Mouse (Mus musculus): ENCODE measurements around the gene Peak1. TPM values are rescaled to one million over a fixed set of nuclear protein-coding genes. Genes with fewer than 3 reads are reported as not detected.
"Not testable (repeated sequence)": the region's sequence is repeated elsewhere in the genome, so short reads cannot be mapped to it uniquely, and the experiment has no call there.

Gene Peak1
- polyA plus RNA-seq, 1 experiment: 12.2 TPM

DNA sequence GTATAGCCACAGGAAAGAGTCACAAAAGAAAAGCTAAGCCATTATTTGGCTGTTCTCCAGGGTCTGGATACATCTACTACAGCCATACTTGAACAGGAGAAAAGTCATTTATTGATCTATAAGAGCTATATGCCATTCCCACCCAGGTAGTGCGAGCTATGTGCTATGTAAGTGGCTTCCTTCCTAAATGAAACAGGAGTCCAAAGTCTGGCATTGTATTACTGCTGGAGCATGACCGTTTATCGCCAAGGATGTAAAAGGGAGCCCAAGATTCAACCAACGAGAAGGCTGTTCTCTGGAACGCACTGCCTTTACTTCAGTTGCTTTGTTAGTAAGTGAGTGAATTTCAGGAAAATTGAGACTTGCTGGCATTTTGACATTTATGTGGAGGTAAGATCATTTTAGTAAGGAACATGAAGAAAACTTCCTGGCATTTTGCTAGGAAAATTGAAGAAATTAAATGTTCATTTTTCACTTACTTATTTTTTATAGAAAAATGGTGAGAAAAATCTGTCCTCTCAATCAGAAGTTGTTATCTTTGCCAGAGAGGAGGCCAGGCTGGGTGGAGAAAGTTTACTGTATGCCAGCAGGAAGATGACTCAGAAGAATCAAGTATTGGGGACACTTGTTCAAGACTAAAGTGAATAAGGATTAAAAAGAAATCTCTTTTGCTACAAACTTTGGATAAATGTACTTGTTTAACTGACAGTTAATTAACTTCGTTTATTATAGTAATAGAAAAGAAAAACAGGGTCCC, 162.0 kb downstream of the Peak1 start:
- DNase-seq (ENCODE audit: low read depth): no peak

DNA sequence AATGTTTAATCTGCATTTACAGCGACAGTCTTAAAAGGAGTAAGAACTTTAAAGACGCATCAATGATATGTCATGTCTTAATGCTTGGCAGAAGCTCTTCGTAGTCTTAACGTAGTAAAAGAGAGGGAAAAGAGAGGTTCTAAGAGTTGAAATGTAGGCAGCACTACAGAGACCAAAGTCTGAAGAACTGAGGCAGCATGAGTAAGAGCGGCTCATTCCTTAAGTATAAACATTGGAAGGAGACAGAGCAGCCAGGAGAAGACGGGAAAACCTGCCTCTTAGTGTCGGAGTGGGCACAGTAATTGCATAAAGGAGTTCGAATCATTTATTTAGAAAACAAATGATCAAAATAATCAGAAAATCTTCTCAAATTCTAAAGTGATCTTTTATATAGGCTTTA, 173.5 kb downstream of the Peak1 start:
- no peak for DNase-seq (ENCODE audit: low read depth)

DNA sequence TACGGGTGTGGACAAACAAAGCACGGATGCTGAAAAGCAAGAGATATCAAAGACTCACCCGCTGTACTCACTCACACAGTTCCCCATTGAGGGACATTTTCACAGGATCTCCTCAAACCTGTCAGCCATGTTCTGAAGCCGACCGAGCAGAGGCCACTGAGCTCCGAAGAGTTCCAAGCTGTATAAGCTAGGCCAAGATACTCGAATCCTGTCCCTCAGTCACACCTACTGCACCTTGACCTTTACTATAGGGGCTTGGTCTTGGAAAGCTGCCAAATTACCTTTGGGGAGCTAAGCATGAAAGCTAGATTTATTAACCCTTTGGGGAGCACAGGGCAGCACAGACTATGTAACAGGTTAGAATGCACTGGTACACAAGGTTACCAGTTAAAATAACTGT, 174.0 kb downstream of the Peak1 start:
- DNase-seq (ENCODE audit: low read depth): no peak

DNA sequence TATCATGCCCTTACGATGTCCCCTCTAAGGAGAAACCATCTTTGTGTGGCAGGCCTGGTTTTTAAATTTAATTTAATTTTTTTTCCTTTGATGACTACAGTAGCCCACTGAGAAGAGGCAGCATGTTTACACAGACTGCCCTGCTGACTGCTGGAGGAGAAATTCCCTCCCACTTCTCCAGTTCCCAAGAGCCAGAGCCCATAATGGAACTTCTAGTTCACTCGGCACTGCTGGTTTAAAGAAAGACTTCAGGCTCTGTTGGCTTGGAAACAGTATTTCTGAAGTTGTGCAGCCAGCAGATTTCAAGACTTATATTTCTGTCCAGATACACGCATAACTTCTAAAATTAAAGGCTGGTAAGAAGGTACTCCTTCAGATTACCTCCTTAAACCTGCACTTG, 175.2 kb downstream of the Peak1 start:
- DNase-seq (ENCODE audit: low read depth): no peak

DNA sequence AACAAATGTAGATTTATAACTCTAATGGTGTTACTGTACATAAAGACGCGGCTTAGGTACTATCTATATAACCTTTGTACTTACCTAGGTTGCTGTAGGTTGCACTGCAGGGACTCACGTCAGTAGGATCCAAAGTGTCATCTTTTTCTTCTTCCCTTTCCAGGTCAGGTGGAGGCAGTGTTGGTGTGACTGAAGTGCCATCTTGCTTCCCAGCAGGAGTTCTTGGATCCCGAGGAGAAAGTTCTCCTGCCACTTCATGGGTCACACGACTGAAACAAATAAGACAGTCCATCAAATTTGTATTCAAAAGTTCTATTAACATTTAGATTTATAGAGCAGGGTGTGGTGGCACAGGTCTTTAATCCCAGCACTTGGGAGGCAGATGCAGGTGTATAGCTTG, 176.8 kb downstream of the Peak1 start:
- DNase-seq (ENCODE audit: low read depth): no peak

DNA sequence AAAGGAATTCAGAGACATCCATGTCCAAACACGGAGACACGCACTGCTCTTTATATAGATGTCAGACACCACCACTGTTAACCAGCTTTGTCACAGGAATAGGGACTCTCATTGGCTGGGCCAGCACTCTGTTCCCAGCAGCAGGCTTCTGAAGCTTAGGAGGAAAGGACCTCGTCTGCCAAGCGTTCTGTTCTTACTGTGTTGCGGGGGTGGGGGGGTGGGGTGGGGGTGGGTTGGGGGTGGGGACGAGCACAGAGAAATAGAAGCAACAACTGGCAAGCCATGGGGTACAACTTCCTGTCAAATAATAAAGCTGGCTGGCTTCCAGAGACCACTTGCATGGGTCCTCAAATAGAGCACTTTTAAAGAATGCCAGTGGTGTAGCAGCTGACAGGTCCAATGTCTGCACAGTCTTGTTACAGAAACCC, 182.0 kb downstream of the Peak1 start:
- no peak for DNase-seq (ENCODE audit: low read depth)

DNA sequence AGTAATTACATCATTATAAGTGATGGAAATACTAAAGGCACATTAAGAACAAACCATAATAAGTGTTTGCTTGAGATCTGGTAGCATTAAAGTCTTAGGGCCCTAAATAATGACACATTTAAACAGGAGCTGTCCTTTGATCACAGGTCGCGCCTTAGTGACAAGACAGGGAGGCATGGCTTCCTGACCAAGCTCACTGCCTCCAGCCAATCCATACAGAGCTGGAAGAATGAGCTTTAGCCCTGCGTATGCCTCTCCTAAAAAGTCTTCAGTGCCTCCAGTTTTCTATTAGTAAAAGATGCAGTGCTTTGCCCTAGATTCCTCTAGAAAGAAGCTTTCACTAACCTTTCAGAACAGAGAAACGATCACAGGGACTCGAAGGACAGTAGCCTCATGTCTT, 182.6 kb downstream of the Peak1 start:
- no peak for DNase-seq (ENCODE audit: low read depth)

DNA sequence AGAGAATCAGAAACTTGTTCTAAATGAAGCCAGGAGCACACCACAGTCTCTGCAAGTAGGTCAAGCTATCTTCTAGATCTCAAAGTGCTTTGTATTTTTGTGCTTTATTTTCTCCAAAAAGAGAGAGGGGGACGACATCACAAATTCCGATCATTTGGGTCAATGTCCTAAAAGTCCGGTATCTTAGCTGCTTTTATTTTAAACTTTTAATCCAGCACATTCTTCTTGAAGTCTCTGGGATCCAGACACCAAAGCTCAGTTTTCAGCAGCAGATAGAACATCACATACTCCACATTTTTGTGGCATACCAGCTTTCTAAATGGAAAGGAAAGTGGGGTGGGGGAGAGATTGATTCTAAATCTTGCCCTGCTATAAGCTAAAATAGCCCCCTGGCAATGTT, 183.3 kb downstream of the Peak1 start:
- no peak for DNase-seq (ENCODE audit: low read depth)

DNA sequence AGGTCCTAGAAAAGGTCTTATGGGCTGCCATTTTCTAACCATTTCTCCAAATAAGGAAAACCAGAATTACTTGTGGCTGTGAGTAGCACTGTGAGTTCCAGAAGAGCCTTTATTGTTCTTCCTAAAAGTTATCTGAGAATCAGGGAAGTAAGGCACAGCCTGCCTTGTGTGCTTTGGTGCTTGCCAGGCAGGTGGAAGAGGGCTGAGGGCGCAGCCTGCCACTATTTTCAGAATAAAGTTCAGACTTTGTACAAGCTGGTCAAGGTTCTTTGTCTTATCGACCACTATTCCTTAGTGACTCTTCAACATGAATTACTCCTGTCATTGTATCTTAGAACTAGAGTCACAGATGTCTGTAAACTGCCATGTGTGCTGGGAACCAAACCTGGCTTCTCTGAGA, 184.6 kb downstream of the Peak1 start:
- DNase-seq (ENCODE audit: low read depth): no peak

DNA sequence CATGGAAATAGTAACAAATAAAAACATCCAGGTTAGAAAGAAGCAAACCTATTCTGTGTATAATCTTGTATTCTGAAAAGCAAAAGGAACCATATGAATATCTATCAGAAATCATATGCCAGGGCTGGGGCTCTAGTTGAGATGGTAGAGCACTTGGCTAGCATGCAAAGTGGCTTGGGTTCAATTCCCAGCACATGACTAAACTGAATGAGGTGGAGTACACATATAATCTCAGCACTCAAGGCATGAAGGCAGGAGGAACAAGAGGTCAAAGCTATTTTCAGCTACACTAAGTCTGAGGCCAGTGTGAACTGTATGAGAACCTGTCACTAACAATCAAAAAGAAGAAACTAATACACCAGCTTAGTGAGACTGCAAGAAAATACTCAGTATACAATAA, 187.0 kb downstream of the Peak1 start:
- no peak for DNase-seq (ENCODE audit: low read depth)

DNA sequence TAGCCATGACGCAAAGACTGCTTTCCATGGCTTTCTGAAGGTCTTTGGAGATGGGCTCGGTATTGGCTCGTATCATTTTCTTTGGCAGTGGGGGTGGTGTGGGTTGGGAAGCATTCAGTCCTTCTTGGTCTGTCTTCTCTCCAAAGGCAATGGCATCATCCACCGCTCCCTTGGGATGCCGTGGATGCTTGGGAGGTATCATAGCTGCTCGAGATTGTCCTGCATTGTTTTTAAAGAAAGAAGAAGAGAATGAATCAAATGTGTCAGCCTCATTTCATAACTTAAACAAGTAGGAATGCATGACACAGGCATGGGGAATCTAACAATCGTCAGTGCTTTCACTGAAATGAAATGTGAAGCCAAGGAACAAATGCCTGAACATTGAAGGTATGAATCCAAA, 190.2 kb downstream of the Peak1 start:
- no peak for DNase-seq (ENCODE audit: low read depth)

DNA sequence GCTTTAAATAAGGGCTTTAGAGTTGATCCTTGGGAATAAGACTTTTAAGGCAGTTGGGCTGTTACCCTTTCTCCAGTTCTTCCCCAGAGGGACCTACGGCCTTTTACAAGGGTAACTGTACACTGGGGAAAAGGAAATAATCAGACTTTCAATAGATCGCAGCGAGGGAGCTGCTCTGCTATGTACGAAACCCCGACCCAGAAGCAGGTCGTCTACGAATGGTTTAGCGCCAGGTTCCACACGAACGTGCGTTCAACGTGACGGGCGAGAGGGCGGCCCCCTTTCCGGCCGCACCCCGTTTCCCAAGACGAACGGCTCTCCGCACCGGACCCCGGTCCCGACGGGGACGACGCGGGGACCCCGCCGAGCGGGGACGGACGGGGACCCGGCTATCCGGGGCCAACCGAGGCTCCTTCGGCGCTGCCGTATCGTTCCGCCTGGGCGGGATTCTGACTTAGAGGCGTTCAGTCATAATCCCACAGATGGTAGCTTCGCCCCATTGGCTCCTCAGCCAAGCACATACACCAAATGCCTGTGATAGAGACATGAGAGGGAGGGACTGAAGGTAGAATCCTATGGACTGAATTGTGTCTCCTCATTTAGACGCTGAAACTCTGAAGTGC, 194.3 kb downstream of the Peak1 start:
- not testable (repeated sequence) for DNase-seq (ENCODE audit: low read depth)

DNA sequence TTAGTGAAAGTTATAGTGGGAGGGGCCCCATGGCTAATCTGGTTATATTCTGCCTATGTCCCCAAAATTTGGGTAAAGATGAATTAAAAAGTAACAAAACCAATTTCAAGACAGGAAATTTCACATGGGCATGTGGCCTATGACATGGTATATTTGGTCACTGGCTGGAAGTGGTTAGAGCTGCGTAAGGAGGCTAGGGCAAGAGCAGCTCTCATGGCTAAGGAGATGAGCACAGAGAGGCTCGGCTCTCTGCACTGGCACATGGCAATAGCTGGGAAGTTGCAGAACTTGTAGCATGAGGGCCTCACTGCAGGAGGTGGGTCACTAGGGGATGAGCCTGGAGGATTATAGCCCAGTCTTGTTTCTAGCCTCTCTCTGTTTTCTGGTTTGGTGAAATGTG, 199.0 kb downstream of the Peak1 start:
- DNase-seq (ENCODE audit: low read depth): no peak

DNA sequence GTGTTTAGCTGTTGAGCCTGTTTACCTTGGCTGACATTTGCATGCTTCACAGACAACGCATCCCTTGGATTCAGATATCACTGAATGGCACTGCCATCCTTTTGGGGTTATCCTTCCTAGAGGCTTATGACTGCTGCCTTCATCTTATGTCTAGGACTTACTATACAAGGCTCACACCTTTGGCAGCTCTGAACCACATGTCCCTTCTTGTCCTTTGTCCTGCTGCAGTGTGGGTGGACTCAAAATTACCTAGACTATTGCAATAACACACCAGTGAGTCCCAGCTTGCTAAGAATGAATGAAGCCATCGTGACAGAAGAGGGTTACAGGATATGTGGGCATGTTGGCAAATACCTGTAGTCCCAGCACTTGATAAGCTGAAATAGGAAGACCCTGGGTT, 199.8 kb downstream of the Peak1 start:
- DNase-seq (ENCODE audit: low read depth): peak; percentile 60

DNA sequence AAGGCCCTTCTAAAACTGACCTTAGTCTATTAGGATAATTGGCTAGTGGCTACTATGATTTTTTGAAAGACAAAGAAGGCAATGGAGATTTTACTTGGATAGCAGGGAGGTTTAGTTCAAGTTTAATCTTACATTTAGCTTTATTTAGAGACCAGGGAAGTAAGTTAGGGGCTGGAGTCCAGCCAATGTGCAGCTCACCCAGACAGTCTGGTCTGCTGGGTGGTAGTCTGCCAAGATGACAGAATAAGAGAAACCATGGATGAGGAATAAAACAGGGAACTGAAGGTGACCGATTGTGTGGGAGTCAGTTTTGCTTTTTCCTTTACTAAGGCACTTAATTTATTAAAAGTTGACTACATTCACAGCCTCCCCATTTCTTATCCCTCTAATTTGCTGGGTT, 200.5 kb downstream of the Peak1 start:
- no peak for DNase-seq (ENCODE audit: low read depth)

DNA sequence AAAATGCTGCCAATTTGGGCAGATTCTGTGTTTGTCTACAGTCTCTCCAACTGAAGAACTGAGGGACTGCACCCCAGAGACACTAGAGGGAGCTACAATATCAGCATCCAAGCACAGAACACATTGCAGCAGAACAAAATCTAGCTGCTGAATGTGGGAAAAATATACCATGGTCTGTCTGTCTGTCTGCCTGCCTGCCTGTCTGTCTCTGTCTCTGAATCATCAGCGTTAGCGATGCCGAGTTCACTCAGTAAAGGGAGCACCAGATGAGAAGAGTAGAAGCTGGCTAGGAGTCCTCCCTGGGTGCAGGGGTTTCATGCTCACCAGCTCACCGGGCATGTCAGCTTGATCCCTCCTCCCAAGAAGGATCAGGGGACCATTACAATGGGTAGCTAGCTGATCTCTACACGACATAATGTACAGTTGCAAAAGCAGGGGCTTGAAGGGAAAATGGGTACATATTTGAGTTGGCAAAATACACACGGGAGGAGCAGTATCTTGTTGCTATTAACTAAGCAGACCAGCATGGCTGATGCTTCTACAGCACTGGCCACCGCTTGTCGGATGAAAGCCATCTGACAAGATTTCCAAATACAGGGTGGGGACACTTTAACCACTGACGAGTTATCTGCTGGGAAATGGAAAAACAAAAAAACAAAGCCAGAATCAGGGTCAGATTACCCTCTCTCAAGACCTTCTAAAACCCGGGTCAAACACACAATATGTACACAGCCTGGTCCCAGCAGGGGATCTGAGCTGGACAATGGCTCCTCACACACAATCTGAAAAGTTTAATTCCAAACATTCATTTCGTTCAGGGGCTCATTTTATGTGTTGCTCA, 204.2 kb downstream of the Peak1 start:
- no peak for DNase-seq (ENCODE audit: low read depth)

DNA sequence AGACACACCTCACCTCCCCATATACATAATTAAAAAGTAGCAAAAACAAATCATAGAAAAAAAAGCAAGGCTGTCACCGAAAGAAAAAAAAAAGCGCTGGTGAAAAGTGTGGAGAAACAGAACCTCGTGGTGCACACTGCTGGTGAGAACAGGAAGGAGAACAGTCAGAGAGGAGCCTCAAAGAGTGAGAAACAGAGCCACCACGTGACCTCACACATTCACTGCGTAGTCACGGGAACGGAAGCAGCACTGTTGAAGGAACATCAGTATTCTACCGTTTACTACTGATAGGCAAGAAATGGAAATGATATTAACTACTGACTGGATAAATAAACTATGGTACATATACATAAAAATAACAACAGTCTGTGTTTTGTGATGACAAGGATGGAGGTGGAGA, 209.1 kb downstream of the Peak1 start:
- no peak for DNase-seq (ENCODE audit: low read depth)

DNA sequence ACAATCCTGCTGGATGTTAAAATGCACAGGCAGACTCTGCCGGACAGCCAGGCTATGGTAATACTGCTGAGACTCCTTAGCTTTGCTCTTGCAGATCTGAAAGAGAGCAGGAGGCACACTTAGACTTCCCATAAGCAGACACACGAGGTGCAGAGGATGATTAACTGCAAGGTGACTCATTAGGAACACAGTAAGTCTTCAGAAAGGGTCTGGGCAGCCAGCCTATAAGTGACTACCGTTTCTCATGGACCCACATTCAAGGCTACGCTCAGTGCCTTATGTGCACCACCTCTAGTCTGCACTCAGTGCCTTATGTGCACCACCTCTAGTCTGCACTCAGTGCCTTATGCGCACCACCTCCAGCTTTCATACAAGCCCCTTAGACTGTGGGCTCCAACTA, 210.4 kb downstream of the Peak1 start:
- no peak for DNase-seq (ENCODE audit: low read depth)

DNA sequence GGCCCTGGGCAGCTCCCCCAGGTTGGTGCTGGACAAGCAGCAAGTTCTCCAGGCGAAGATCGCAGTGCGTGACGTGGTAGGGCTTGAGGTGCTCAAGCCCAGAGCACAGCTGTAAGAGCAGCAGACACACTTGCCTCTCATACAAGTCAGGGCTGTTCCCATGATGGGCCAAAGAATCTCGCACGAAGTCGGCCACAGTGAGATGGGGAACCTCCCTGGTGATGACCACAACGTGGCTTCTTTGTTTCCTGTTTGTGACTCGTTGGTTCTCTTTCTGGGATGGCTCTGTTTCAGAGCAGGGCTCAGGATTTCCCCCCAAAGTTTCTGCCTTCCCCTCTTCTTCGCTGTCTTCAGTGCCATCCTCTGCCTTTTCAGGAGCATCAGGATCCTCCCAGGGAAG, 210.8 kb downstream of the Peak1 start:
- no peak for DNase-seq (ENCODE audit: low read depth)

DNA sequence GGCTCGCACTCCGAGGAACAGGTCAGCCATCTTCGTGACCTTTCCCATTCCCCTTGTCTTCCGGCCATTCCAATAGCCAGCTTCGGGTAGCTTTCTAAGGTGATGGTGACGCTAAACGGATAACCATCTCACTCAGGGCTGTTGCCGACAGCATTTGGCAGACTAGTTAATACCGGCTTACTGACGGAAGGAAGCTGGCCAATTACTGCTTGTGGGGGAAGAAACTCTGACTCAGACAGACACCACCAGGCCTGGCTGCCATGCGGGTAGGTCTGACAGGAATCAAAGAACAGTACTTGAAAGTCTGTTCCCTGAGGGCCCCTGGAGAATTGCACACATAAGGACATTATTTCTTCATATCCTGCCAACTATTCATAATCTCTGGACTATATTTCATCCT, 212.5 kb downstream of the Peak1 start:
- no peak for DNase-seq (ENCODE audit: low read depth)

DNA sequence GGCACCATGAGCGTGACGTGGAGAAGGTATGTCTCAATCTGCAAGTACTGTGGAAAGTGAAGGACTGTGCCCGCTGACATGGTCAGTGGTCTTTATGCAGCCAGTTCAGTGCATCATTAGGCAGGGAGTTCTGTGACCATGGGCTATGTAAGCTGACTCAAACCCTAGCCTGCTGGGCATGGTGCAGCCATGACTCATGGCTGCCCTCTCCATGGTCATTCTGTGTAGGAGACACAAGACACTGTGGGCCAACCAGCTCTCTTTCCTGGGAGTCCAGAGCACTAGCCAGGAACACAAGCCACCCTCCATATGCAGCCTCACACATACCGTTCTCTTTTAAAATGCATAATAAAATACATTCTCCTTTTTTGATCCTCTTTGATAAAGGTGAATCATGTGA, 213.6 kb downstream of the Peak1 start:
- no peak for DNase-seq (ENCODE audit: low read depth)

DNA sequence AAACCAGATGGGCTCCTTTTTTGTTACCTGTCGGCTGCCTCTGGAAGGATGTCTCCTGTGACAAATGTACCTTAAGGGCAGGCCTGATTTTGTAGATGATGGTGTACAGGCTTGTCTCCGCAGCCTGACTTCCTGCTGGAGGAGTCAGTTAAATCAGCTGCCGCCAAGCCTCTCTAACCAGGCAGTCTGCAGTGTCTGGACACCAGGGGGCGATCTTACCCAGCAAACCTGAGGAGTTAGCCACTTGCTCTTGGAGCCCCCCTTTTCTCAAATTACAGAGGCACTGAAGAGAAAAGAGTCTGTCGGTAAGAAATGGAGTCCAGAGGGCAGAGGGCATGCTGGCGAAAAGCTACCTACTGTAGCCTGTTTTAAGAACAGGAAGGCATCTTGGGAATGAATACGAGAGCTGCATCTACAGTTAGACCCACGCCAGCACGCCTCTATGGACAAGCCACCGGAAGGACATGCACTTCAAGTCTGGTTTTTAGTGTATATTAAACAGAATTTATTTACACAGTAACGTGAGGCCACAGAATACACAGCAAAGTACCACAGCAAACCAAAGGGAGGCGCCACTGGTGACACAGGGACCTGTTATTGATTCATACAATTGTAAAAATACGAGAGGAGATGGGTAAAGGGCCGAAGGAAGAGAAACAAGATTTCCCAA, 217.1 kb downstream of the Peak1 start:
- no peak for DNase-seq (ENCODE audit: low read depth)

All from gonadal fat pad, adult 2 months (tissue).